Mouse (Mus musculus) 3T3-L1 (cell line): ENCODE measurements around the gene Gm47995.
"Not testable (repeated sequence)": the region's sequence is repeated elsewhere in the genome, so short reads cannot be mapped to it uniquely, and the experiment has no call there.

Source experiments
- DNase-seq: peaks from one replicate; pipeline ENCODE4 v3.0.0-alpha.2; 2015; ENCODE audit warnings: low read depth, low spot score

Gm47995 gene

DNA sequence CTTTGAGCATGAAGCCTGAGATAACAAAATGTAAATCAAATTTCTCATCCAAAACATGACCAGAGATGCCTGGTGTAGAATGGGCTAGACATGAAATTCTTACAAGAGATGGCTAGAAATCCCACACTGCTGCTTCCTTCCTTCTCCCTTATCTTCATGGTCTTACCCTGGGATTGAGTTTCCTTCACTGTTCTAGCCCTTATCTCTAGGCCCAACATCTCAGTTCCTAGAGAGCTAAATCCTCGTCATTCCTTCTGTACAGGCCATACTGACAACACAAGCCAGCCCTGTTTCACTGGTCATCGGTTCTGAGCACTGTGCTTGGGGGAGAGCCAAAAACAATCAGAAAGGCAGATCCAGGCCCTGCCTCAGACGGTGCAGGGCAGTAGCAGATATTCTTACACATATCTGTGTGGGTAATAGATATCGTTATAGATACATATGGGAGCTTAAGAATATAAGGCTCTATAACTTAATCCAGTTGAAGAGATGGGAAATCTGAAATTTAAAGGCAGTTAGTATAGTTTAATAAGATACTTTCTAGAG is 11.3 kb upstream of the Gm47995 start:
- DNase-seq = not testable (repeated sequence)

DNA sequence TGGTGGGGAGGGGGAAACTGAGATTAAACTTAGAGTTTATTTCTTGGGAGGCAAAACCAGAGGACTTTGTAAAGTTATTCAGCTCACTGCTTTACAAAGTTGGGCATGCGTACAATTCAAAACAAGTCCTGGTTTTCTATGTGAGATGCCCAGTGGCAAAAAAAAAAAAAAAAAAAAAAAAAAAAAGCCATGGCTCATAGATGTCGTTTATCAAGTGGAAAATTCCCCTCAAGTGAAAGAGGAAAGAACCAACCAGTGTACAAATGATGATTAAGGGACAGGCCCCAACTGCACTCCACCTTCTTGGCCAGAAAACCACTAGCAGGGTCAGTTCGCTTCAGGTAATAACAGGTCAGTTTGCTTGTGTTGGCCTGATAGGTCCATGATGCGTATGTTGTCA is 9.8 kb upstream of the Gm47995 start:
- DNase-seq = no peak

DNA sequence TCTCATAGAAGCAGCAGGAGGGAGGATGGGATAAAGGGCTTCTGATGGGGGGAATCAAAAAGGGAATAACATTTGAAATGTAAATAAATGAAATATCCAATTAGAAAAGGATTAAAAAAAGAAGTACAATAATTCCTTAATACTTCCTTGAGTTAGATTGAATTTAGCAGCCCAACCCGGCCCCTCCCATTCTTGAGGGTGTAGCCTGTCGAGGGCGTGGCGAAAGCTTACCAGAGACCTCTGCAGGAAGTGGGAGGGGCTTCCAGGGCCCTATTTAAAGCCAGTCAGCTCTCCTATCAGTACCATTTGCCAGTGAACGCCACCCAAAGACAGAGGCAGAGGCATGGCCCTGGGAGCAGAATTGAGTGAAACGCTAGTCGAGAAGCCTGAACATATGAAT is 6.2 kb upstream of the Gm47995 start, which contains the start of gene Gm8947:
Gene Gm8947 (plus strand): TSS at position 302 of the 400 bp plus-strand sequence.
- not testable (repeated sequence) for DNase-seq

DNA sequence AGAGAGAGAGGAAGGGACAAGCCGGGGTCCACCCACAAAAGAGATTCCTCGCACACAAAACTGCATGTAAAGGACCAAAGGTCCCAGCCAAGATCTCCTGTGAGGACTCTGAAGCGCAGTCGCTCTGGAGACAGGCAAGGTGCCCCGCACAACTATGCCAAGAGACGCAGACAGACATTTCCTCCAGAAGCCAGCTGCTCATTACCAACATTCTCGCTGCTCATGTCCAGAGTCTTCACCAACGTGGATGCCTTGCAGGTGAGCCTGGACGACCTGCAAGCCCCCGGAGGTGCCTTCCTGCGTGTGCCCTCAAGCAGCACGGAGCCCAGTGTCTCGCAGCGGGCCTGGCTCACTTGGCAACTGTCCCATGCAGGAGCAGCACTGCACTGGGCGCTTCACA is 5.5 kb upstream of the Gm47995 start:
- DNase-seq = not testable (repeated sequence)

DNA sequence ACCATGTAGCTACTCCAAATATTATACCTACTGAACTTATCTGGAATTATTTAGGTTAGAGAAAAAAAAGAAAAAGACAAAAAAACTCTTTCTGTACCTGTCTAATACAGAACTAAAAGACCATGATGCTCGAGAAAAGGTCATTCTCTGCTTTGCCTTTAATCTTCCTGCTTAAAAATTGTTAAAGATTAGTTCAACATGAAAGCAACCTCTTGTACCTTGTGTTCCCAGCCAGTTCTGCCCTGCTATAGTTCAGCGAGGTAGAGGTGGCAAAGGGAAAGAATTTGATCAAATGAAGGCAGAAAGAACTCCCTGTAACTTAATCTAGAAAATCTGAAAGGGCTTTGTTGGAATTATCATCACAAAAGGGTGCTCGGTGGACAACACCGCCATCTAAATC is 2.3 kb upstream of the Gm47995 start:
- DNase-seq = not testable (repeated sequence)

DNA sequence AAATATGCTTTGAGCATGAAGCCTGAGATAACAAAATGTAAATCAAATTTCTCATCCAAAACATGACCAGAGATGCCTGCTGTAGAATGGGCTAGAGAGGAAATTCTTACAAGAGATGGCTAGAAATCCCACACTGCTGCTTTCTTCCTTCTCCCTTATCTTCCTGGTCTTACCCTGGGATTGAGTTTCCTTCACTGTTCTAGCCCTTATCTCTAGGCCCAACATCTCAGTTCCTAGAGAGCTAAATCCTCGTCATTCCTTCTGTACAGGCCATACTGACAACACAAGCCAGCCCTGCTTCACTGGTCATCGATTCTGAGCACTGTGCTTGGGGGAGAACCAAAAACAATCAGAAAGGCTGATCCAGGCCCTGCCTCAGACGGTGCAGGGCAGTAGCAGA is 1.6 kb upstream of the Gm47995 start:
- DNase-seq = not testable (repeated sequence)

DNA sequence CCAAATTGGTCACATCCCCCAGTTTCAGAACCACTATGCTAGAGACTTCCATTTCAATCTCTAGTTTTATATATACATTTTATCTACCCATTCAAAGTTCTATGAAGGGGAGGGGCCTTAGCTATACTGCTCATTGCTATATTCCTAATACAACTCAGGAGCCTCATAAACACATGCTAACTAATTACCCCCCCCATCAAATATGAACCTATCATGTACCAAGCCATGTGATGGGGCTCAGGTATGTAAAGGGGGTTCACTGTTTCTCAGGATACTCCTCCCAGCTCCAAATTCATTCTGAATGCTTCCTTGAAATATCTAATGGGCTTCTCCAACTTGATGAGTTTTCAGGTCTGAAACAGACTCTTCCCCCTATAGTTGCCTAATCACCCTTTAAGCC is 2.4 kb downstream of the Gm47995 start:
- not testable (repeated sequence) for DNase-seq

DNA sequence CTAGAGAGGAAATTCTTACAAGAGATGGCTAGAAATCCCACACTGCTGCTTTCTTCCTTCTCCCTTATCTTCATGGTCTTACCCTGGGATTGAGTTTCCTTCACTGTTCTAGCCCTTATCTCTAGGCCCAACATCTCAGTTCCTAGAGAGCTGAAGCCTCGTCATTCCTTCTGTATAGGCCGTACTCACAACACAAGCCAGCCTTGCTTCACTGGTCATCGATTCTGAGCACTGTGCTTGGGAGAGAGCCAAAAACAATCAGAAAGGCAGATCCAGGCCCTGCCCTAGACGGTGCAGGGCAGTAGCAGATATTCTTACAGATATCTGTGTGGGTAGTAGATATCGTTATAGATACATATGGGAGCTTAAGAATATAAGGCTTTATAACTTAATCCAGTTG is 4.5 kb downstream of the Gm47995 start:
- DNase-seq = not testable (repeated sequence)

DNA sequence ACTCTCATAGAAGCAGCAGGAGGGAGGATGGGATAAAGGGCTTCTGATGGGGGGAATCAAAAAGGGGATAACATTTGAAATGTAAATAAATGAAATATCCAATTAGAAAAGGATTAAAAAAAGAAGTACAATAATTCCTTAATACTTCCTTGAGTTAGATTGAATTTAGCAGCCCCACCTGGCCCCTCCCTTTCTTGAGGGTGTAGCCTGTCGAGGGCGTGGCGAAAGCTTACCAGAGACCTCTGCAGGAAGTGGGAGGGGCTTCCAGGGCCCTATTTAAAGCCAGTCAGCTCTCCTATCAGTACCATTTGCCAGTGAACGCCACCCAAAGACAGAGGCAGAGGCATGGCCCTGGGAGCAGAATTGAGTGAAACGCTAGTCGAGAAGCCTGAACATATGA is 5.6 kb downstream of the Gm47995 start, which contains the start of gene 3110040M04Rik:
Gene 3110040M04Rik (plus strand): TSS at position 304 of the 400 bp plus-strand sequence.
- DNase-seq = not testable (repeated sequence)

DNA sequence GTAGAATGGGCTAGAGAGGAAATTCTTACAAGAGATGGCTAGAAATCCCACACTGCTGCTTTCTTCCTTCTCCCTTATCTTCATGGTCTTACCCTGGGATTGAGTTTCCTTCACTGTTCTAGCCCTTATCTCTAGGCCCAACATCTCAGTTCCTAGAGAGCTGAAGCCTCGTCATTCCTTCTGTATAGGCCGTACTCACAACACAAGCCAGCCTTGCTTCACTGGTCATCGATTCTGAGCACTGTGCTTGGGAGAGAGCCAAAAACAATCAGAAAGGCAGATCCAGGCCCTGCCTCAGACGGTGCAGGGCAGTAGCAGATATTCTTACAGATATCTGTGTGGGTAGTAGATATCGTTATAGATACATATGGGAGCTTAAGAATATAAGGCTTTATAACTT is 10.2 kb downstream of the Gm47995 start:
- DNase-seq = not testable (repeated sequence)

DNA sequence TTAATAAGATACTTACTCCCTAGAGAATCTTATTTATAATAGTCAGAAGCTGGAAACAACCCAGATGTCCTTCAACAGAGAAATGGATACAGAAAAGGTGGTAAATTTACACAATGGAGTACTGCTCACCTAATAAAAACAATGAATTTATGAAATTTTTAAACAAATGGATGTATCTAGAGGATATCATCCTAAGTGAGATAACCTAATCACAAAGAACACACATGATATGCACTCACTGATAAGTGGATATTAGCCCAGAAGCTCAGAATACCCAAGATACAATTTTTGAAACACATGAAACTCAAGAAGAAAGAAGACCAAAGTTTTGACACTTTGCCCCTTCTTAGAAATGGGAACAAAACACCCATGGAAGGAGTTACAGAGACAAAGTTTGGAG is 10.7 kb downstream of the Gm47995 start:
- not testable (repeated sequence) for DNase-seq

DNA sequence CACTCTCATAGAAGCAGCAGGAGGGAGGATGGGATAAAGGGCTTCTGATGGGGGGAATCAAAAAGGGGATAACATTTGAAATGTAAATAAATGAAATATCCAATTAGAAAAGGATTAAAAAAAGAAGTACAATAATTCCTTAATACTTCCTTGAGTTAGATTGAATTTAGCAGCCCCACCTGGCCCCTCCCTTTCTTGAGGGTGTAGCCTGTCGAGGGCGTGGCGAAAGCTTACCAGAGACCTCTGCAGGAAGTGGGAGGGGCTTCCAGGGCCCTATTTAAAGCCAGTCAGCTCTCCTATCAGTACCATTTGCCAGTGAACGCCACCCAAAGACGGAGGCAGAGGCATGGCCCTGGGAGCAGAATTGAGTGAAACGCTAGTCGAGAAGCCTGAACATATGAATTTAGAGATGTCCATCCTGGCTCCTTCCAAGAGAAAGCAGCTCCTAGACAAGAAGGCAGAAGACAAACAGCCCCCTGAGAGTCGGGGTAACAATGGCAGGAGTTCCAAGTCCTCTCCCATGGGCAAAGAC is 11.6 kb downstream of the Gm47995 start, which contains the start of gene Gm47996:
Gene Gm47996 (plus strand): TSS at position 308 of the 532 bp plus-strand sequence.
- DNase-seq = not testable (repeated sequence)

DNA sequence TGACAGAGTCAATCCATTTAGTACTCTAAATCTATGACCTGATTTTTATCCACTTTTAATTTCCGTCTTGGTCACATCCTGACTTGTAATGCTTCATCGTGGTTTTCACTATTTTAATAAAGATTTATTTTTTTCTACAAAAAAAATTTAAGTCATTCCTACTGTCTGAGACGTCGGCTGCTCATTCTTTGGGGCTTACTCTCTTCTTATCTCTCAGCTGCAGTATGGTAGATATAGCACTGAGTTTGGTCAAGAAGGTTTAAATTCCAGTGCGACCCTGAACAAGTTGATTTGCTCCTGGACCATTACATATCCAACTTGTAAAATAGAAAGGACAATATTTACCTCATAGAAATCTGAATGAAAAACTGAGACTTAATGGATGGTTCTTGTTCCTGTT is 13.4 kb downstream of the Gm47995 start:
- not testable (repeated sequence) for DNase-seq

DNA sequence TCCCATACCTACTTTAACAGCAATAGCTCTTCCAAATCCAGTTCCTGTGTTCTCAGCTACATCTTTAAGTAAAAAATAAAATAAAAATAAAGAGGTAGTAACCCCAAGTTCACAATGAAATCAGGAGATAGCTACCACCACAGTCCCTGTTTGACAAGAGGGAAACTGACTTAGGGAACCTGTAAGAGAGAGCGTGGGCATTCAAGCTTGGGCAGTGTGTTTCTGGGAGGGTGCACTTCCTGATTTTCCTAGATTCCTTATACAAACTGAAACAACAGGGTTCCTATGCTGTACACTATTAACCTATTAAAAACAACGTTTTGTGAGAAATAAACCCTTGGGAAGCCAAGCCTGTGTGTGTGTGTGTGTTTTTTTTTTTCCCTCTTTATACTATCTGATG is 16.6 kb downstream of the Gm47995 start:
- no peak for DNase-seq

DNA sequence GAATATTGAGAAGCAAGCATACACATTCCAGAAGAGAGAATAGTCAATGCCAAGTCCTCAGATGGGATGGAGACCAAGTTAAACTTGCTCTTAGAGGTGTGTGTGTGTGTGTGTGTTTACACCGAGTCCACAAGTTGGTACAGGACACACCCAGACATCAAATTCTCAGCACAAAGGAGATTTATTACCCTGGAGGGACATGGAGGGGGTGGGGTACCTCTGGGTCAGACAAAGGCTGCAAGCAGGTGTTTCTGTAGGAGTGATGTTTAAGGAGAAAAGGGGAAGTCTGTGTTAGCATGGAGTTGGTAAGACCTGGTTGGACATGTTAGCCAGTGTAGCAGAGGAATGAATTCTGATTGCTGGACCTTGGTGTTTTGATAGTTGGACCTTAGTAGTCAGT is 17.7 kb downstream of the Gm47995 start:
- no peak for DNase-seq

DNA sequence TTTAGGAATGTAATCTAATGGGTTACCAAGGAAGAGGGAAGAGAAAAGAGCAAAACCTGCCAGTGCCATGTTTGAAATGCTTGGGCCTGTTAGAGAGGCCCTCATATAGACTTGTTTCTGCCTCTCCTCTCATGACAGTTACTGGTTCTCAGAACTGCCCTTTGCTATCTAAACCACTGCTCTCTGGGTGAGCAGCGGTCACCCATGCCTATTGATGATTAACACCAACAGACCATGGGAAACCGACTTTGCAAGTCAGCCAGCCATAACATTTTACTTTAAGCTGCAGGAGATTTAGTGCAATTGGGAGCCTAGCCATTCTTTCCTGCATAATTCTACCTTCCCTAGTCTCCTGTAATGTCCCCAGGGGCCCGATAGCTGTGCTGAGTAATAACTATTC is 18.2 kb downstream of the Gm47995 start:
- DNase-seq = no peak

DNA sequence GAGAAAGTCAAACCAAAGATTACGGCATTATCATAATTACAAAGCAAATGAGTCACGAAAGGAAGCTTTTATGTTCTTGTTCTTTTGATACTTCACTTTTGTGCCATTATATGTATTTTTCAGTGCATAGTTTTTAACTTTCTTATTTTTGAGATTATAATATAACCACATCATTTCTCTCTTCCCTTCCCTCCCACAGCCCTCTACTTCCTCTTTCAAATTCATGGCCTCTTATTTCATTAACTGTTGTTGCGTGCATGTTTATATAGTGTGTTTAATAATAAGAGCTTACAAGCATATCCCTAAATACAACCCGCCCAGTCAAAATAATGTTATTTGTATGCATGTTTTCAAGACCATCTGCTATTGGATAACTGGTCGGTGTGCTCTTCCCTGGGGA is 20.8 kb downstream of the Gm47995 start:
- DNase-seq = no peak

DNA sequence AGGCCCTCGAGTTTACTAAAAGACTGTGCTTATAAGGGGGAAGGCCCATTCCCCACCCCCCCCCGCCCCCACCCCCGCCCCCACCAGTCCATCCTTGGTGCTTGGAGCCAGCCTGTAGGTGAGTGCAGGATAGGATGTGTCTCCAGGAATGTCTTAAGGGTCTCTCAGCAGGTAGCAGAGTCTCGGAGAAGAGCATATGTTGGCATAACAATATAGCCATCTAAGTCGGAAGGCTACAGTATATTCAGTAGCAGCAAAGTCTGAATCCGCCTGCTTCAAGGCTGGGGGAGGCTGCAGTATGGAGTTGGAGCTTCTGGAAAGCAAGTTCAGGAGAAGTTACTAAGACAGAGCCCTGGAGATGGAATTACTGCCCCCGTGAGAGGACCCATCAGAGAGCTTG is 21.9 kb downstream of the Gm47995 start:
- no peak for DNase-seq

DNA sequence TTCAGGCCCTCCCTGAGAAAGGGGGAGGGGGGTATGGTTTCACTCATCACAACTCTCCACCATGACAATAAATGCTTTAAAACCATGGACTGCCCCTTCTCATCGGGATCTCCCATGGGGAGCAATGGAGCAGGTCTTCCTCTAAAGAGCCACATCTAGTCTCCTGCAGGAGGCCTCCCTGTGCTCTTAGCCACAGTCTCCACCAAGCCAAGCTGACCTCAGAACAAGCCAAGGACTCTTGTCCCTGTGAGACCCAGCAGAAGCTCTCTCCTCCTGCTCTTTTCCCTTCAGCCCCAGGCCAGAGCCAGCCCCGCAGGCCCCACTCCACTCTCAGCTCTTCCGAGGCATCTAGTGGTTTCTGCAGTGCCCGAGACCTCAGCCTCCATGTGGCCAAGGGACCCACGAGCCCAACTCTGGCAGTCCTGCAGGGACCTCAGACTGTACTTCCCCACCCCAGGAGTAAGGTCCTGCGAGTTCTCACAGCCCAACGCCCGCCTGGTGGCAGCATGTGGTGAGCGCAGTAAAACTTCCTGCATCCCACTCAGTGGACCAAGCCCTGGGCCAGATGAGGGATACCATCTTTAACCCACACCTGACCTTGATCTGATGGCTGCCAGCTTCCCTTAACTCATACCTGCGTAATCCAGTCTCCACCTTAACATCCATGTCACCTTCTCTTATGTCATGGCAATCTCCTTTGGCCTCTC is 24.5 kb downstream of the Gm47995 start:
- DNase-seq = no peak

DNA sequence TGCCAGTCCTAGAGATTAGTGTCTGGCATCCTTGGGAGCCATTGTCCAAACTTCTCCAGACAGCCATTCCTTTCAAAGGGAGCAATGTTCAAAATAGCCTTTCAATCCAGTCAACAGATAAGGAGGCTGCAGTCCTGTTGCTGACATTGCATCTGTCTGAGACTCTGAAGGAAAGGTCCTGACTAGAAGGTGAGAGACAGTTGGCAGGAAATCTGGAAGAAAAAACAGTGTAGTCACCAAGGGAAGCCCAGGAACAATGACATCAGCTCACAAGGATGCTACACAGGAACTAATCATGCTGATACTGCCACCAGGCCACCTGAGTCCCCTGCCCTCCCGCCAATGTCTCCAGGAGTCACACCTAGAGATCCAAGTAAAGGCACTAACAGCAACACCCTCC is 25.1 kb downstream of the Gm47995 start:
- no peak for DNase-seq

DNA sequence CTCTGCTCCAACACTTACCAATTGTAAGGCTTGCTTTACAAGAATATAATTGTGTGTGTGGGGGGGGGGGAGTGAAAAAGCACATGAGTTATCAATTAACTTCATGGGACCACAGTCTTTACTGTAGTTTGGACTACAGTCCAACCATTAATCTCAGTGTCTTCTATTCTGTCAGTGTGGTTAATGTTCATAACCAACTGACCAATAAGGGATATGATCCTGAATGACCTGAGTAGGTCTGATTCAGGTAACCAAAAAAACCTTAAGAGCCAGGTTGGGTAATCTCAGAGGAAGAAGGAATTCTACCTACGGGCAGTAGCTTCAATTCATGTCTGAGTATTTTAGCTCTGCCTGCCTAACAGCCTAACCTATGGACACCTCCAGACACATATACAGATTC is 26.3 kb downstream of the Gm47995 start:
- no peak for DNase-seq

DNA sequence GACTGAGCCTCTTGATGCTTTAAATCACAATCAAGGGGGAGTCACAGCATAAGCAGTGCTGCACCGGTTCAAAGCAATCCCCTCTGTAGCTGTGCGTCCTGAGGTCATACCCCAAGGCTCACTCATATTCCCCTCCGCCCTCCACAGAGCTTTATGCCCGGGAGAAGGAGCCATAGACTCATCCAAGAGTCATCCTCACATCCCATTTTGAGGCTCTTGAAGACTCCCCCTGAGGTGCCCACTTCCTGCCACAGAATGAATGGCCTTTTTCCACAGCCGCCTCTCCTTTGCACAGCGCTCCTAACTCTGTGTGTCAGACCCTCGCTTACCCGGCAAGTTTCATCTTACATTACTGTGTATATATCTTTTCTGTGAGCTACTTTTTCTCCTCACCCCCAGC is 29.3 kb downstream of the Gm47995 start:
- DNase-seq = no peak
